Mouse (Mus musculus) lung, postnatal 0 days (tissue): ENCODE results near the gene Edil3.

Experiments used
- CTCF ChIP-seq: IDR thresholded peaks from 2 replicates; pipeline ENCODE4 v1.5.1; 2016; ENCODE audit warnings: antibody characterized with exemption, mild to moderate bottlenecking
- EP300 ChIP-seq: IDR thresholded peaks from 2 replicates; pipeline ENCODE4 v1.6.1; 2016; ENCODE audit warnings: antibody characterized with exemption, mild to moderate bottlenecking, control low read depth

- no peak for TF ChIP-seq CTCF
- TF ChIP-seq EP300: no peak
These were observed 3.2 kb downstream of the Edil3 start for GRCm38 (mm10) chr13:88824441-88824840.
